Mouse (Mus musculus) lung, postnatal 0 days (tissue): ENCODE results near the gene Opcml.

Experiments used
- CTCF ChIP-seq: IDR thresholded peaks from 2 replicates; pipeline ENCODE4 v1.5.1; 2016; ENCODE audit warnings: antibody characterized with exemption, mild to moderate bottlenecking
- EP300 ChIP-seq: IDR thresholded peaks from 2 replicates; pipeline ENCODE4 v1.6.1; 2016; ENCODE audit warnings: antibody characterized with exemption, mild to moderate bottlenecking, control low read depth

- TF ChIP-seq CTCF (no peak), EP300 (no peak)
Observed at GRCm38 (mm10) chr9:28680309-28680708, 889.7 kb downstream of the Opcml start.
